Mouse (Mus musculus) Patski (cell line): ENCODE measurements around the gene Prpf38b. TPM values are rescaled to one million over a fixed set of nuclear protein-coding genes. Genes with fewer than 3 reads are reported as not detected.
A peak's percentile ranks its signal among the peaks of the same experiment; 100 is the strongest.

Source experiments
- ATAC-seq: fragments of 100-300 bp; one replicate; pipeline ENCODE4 v1.8.0; 2021
- CTCF ChIA-PET: fragments of 350-600 bp; sonication (Branson Sonifier 250); formaldehyde crosslinking; loops from one replicate; lab custom pipeline; 2022; ENCODE audit warnings: inconsistent platforms; lab: Charles Lee
- POLR2A ChIA-PET: fragments of 350-600 bp; sonication (Branson Sonifier 250); formaldehyde crosslinking; loops from one replicate; lab custom pipeline; 2022; ENCODE audit warnings: antibody characterized with exemption, inconsistent platforms; lab: Charles Lee
- DNase-seq: peaks from one replicate; pipeline ENCODE4 v3.0.0-alpha.2; 2011; ENCODE audit warnings: low read depth, low spot score
- H3K27me3 ChIP-seq: fragments of 371-371 bp; one replicate; pipeline ENCODE4 v1.5.1; 2021
- CTCF ChIP-seq: fragments of 100-300 bp; IDR thresholded peaks from one replicate; pipeline ENCODE4 v1.5.1; 2021
- in situ Hi-C: fragments of 300-500 bp; cut with MboI; formaldehyde crosslinking; loops from 3 replicates; pipeline ENCODE4 v1.11.1; 2018; ENCODE audit warnings: low pct_unique_long_range_greater_than_20kb, mixed read lengths
- polyA plus RNA-seq: library from polyadenylated mRNA; unstranded; gene quantifications from one replicate; pipeline ENCODE4 v1.2.3, GENCODE M21; 2021

Prpf38b gene
- polyA plus RNA-seq, 1 experiment from 2014 or later: 115 TPM

DNA sequence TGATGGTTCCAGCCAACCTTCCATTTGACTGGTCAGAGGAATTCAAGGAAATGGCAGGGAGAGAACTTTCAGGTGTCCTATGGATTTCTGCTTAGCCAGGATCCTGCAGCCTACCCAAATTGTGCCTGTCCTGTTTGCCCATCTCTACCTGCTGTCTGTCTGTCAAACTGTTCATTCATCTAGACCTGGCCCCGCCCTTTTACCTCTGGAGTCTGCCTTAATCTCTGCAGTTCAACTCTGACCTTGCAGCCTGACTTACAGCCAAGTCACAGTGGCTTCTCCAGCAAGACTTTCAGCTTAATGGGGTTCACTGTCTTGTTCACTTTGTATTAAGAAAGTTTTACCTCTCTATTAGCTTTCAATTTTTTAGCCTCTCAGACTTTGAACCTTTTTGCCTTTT is 14.8 kb upstream of the Prpf38b start:
- TF ChIP-seq CTCF: no peak
- CTCF ChIA-PET: interaction anchor here (1.1 to 1.3 kb wide), 2 partner anchors 9 to 100 kb away, joined by 3 read pairs; partner anchors contain the start of gene Fam102b
- in situ Hi-C loops: no loop called here
- POLR2A ChIA-PET: interaction anchor here (0.6 kb wide), 1 partner anchor 26 kb away, joined by 3 read pairs; no protein-coding TSS in a partner anchor
- no peak for DNase-seq
- ATAC-seq: no peak
- no peaks in the 10 kb centered on the region for H3K27me3 ChIP-seq

- ATAC-seq (no peak), DNase-seq (no peak)
- no peaks in the 10 kb centered on the region for H3K27me3 ChIP-seq
- no peak for TF ChIP-seq CTCF
- CTCF ChIA-PET: interaction anchor here (0.6 to 1.3 kb wide), 4 partner anchors 9 to 85 kb away, joined by 3 to 4 read pairs (median 3); partner anchors contain the start of gene Henmt1
- POLR2A ChIA-PET: interaction anchor here (0.6 kb wide), 1 partner anchor 26 kb away, joined by 3 read pairs; no protein-coding TSS in a partner anchor
- in situ Hi-C loops: no loop called here
These were observed 14.2 kb upstream of the Prpf38b start for GRCm38 (mm10) chr3:108925677-108926076.

DNA sequence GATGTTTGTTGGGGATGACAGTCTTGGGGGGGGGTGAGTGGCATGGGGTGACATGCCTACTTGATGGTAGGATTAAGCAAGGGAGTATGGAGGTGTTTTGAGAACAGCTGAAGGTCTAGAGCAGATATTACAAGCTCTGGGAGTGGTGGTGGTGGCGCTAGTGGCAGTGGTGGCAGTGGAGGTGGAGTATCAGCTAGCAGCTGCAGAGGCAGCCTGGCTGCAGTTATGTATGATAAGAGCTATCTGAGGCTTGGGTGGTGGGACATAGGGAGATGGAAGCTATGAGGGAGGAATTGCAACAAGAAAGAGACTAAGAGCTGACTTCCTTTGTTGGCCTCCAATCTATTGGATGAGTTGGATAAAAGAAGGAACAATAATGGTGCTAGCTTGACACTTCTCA is 10.3 kb upstream of the Prpf38b start:
- TF ChIP-seq CTCF: no peak
- DNase-seq (no peak), ATAC-seq (no peak)
- ChIA-PET CTCF (interaction anchor here (0.8 to 1.6 kb wide), 4 partner anchors 8 to 105 kb away, joined by 3 to 6 read pairs (median 4); partner anchors contain the start of gene Fam102b), POLR2A (no interaction called here)
- H3K27me3 ChIP-seq: no peaks in the 10 kb centered on the region
- in situ Hi-C loops: no loop called here

GRCm38 (mm10) chr3:108920442-108921070 is 9.0 kb upstream of the Prpf38b start:
- POLR2A ChIA-PET: interaction anchor here (1.4 kb wide), 1 partner anchor 9 kb away, joined by 3 read pairs; the partner anchor contains the start of gene Prpf38b
- DNase-seq: peak; percentile 37
- CTCF ChIA-PET: interaction anchor here (0.8 to 1.6 kb wide), 5 partner anchors 9 to 111 kb away, joined by 3 read pairs; partner anchors contain the start of gene Prpf38b
- no peaks in the 10 kb centered on the region for H3K27me3 ChIP-seq
- in situ Hi-C loops: no loop called here
- TF ChIP-seq CTCF: no peak
- ATAC-seq: peak; percentile 69

- in situ Hi-C loops: no loop called here
- DNase-seq: no peak
- H3K27me3 ChIP-seq: no peaks in the 10 kb centered on the region
- ChIA-PET CTCF (interaction anchor here (0.7 to 1.3 kb wide), 4 partner anchors 8 to 73 kb away, joined by 3 read pairs; no protein-coding TSS in a partner anchor), POLR2A (interaction anchor here (0.6 kb wide), 1 partner anchor 56 kb away, joined by 4 read pairs; no protein-coding TSS in a partner anchor)
- no peak for TF ChIP-seq CTCF
- ATAC-seq: no peak
These were observed 7.3 kb upstream of the Prpf38b start for GRCm38 (mm10) chr3:108918852-108919251.

DNA sequence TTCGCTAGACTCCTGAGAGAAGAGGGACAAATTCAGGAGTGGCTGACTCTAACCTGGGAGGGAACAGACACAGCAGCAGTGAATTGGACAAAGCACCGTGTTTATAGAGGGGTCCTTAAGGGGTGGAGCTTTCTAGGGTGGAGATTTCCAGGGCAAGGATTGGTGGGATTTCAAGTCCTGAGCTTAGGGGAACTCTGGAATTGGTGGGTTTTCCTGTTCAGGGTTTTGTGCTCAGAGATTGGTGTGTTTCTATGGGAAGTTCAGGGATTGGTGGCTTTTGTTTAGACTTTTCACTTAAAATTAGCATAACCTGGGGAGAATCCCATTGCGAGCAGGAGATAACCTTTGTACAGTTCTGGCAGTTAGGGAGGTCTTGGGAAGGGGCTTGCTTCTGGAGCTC is 6.5 kb upstream of the Prpf38b start:
- TF ChIP-seq CTCF: no peak
- POLR2A ChIA-PET: interaction anchor here (0.6 kb wide), 1 partner anchor 11 kb away, joined by 6 read pairs; no protein-coding TSS in a partner anchor
- no peaks in the 10 kb centered on the region for H3K27me3 ChIP-seq
- DNase-seq (no peak), ATAC-seq (no peak)
- CTCF ChIA-PET: interaction anchor here (0.7 to 2.5 kb wide), 4 partner anchors 7 to 55 kb away, joined by 3 to 10 read pairs (median 3); no protein-coding TSS in a partner anchor
- in situ Hi-C loops: no loop called here

GRCm38 (mm10) chr3:108916857-108917256 is 5.3 kb upstream of the Prpf38b start:
- ChIA-PET POLR2A (no interaction called here), CTCF (interaction anchor here (1.0 to 2.5 kb wide), 3 partner anchors 8 to 42 kb away, joined by 3 to 10 read pairs (median 4); no protein-coding TSS in a partner anchor)
- no peaks in the 10 kb centered on the region for H3K27me3 ChIP-seq
- ATAC-seq (no peak), DNase-seq (no peak)
- in situ Hi-C loops: no loop called here
- TF ChIP-seq CTCF: no peak

DNA sequence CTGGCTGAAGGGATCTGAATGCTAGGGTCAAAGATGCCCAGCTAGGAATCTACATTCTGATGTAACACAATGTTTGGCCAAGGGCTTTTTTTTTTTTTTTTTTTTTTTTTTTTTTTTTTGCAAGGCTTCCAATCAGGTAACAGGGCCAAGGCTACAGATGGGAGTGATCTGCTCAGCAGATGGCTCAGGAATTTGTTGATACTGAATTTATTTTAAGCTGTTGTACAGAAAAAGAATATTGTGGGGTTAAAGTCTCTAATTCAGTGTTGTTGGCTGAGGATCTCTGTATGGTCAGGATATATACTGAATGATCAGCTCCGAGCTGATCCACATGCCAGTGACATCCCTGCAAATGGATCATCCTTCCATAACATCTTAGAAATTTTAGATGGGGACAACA is 4.5 kb upstream of the Prpf38b start:
- POLR2A ChIA-PET: interaction anchor here (0.6 kb wide), 1 partner anchor 95 kb away, joined by 4 read pairs; no protein-coding TSS in a partner anchor

GRCm38 (mm10) chr3:108911081-108911547 is 413 bp downstream of the Prpf38b start:
- in situ Hi-C loops: no loop called here
- no peaks in the 10 kb centered on the region for H3K27me3 ChIP-seq
- peak; percentile 68 for DNase-seq
- ATAC-seq: peak; percentile 74
- ChIA-PET POLR2A (interaction anchor here (0.5 to 2.1 kb wide), 8 partner anchors 10 to 117 kb away, joined by 3 to 13 read pairs (median 5); partner anchors contain the start of genes Fam102b and Stxbp3), CTCF (interaction anchor here (0.7 to 3.3 kb wide), 13 partner anchors 7 to 210 kb away, joined by 3 to 12 read pairs (median 3); partner anchors contain the start of genes Fam102b and Stxbp3)
- TF ChIP-seq CTCF: no peak

More for the DNA sequence above, 4.5 kb upstream of the Prpf38b start:
- H3K27me3 ChIP-seq: no peaks in the 10 kb centered on the region
- DNase-seq (no peak), ATAC-seq (no peak)
- TF ChIP-seq CTCF: no peak
- in situ Hi-C loops: no loop called here
- CTCF ChIA-PET: interaction anchor here (1.0 to 2.5 kb wide), 2 partner anchors 9 to 15 kb away, joined by 4 to 10 read pairs; no protein-coding TSS in a partner anchor
